Mouse (Mus musculus): ENCODE results near the gene Zbtb7b. TPM values are rescaled to one million over a fixed set of nuclear protein-coding genes. Genes with fewer than 3 reads are reported as not detected.
A peak's percentile ranks its signal among the peaks of the same experiment; 100 is the strongest.

The Zbtb7b gene
- polyA plus RNA-seq, 1 experiment from 2014 or later: 0.77 TPM

DNA sequence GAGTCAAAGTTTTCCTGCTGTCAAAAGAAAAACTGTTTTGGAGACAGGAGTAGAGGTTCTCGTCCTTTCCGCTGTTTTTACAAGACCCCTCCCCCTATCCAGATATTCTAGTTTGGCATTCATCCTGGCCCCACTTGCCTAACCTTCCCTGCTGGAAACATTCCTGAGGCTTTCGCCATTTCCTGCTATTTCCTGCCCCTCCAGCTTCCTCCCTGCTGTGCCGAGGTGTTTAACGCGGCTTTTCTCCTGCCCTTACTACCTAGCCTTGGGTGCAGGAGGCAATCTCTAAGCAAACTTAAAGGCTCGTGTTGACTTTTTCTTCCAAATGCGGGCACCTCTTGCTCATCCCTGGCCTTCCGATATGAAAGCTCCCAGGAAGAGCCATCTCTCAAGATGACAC, 25.0 kb upstream of the Zbtb7b start:
- no peak for ATAC-seq
- H3K27ac ChIP-seq (ENCODE audit: low read length): peak overlapping the region; percentile 74
- H3K36me3 ChIP-seq (ENCODE audit: control insufficient read depth, insufficient read depth): peaks cover 9% of the 10 kb centered on the region; the same call in 1 of the 2 replicates
- WGBS: 2% methylated on average over 9 of the region's 9 CpGs
- peak overlapping the region; percentile 91 for H3K4me2 ChIP-seq (ENCODE audit: low read length)
- H3K27me3 ChIP-seq (replicated peaks; ENCODE audit: control insufficient read depth, insufficient read depth, low read length): no peaks in the 10 kb centered on the region
- no peaks in the 10 kb centered on the region for H3K9me3 ChIP-seq (ENCODE audit: control insufficient read depth, low read length)
- H3K4me1 ChIP-seq (replicated peaks; ENCODE audit: control insufficient read depth, insufficient read depth, low read length): peaks cover 34% of the 10 kb centered on the region
- H3K9ac ChIP-seq (replicated peaks; ENCODE audit: low read depth, low read length): peak overlapping the region; percentile 57
- peak overlapping the region; percentile 75 for H3K4me3 ChIP-seq (replicated peaks; ENCODE audit: low read length)

- H3K27ac ChIP-seq (ENCODE audit: low read length): peak overlapping the region; percentile 74
- 0% methylated on average over 16 of the region's 16 CpGs for WGBS
- peak; percentile 2 for ATAC-seq
- peak overlapping the region; percentile 91 for H3K4me2 ChIP-seq (ENCODE audit: low read length)
- H3K36me3 ChIP-seq (ENCODE audit: control insufficient read depth, insufficient read depth): peaks cover 9% of the 10 kb centered on the region; the same call in 1 of the 2 replicates
- H3K9me3 ChIP-seq (ENCODE audit: control insufficient read depth, low read length): no peaks in the 10 kb centered on the region
- H3K9ac ChIP-seq (replicated peaks; ENCODE audit: low read depth, low read length): peak overlapping the region; percentile 57
- no peaks in the 10 kb centered on the region for H3K27me3 ChIP-seq (replicated peaks; ENCODE audit: control insufficient read depth, insufficient read depth, low read length)
- peak overlapping the region; percentile 75 for H3K4me3 ChIP-seq (replicated peaks; ENCODE audit: low read length)
- peaks cover 34% of the 10 kb centered on the region for H3K4me1 ChIP-seq (replicated peaks; ENCODE audit: control insufficient read depth, insufficient read depth, low read length)
Measured at GRCm38 (mm10) chr3:89418861-89419250, 24.3 kb upstream of the Zbtb7b start.

GRCm38 (mm10) chr3:89418170-89418860, 23.7 kb upstream of the Zbtb7b start, which contains the start of the genes Cks1b and Shc1:
Gene Cks1b (minus strand): TSS chr3:89418383.
Gene Shc1 (plus strand): TSS chr3:89418443.
- peak within 1 kb of the TSS; percentile 74 for H3K27ac ChIP-seq (ENCODE audit: low read length)
- no peaks in the 10 kb centered on the region for H3K27me3 ChIP-seq (replicated peaks; ENCODE audit: control insufficient read depth, insufficient read depth, low read length)
- under 1% methylated on average over 30 of the region's 39 CpGs for WGBS
- peak; percentile 94 for ATAC-seq
- peak within 1 kb of the TSS; percentile 91 for H3K4me2 ChIP-seq (ENCODE audit: low read length)
- H3K36me3 ChIP-seq (ENCODE audit: control insufficient read depth, insufficient read depth): peaks cover 9% of the 10 kb centered on the region; the same call in 1 of the 2 replicates
- peak within 1 kb of the TSS; percentile 75 for H3K4me3 ChIP-seq (replicated peaks; ENCODE audit: low read length)
- no peaks in the 10 kb centered on the region for H3K9me3 ChIP-seq (ENCODE audit: control insufficient read depth, low read length)
- peaks cover 34% of the 10 kb centered on the region for H3K4me1 ChIP-seq (replicated peaks; ENCODE audit: control insufficient read depth, insufficient read depth, low read length)
- H3K9ac ChIP-seq (replicated peaks; ENCODE audit: low read depth, low read length): peak within 1 kb of the TSS; percentile 57

DNA sequence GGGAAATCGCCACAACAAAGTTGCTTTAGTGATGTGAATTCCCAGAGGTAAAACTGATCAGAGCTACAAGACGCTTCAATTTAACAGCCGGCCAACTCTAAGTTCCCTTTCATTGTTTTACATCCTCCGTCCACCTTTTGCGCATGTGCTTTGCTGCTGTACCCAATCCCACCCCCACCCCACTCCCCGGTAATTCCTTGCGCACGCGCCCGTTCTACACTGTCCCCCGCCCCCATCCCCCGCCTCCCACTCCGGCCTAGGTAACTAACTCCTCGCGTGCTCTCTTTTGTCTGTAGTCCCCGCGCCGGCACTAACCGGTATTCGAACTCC, 23.2 kb upstream of the Zbtb7b start:
- H3K27me3 ChIP-seq (replicated peaks; ENCODE audit: control insufficient read depth, insufficient read depth, low read length): no peaks in the 10 kb centered on the region
- peak overlapping the region; percentile 33 for H3K9ac ChIP-seq (replicated peaks; ENCODE audit: low read depth, low read length)
- under 1% methylated on average over 20 of the region's 20 CpGs for WGBS
- ATAC-seq: peak; percentile 62
- no peaks in the 10 kb centered on the region for H3K9me3 ChIP-seq (ENCODE audit: control insufficient read depth, low read length)
- peak overlapping the region; percentile 91 for H3K4me2 ChIP-seq (ENCODE audit: low read length)
- H3K27ac ChIP-seq (ENCODE audit: low read length): peak overlapping the region; percentile 56
- H3K4me1 ChIP-seq (replicated peaks; ENCODE audit: control insufficient read depth, insufficient read depth, low read length): peaks cover 34% of the 10 kb centered on the region
- H3K36me3 ChIP-seq (ENCODE audit: control insufficient read depth, insufficient read depth): peaks cover 9% of the 10 kb centered on the region; the same call in 1 of the 2 replicates
- peak overlapping the region; percentile 75 for H3K4me3 ChIP-seq (replicated peaks; ENCODE audit: low read length)

DNA sequence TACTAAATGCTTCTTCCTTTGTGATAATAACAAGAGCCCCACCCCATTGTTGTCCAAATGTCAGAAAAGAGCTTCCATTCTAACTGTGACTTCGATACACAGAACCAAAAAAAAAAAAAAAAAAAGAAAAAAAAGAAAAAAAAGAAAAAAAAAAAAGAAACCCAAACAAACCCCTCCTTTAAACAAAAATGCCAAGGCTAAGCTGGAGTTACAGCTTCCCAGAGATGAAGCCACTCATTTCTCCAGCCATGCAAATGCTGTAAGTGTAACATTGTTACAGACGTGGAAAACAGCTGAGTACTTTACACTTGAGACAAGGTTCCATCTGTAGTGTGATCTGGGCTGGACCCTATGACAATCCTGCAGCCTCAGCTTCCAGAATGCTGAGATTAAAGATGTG, 22.6 kb upstream of the Zbtb7b start:
- Histone ChIP-seq H3K27me3 (replicated peaks; ENCODE audit: control insufficient read depth, insufficient read depth, low read length) (no peaks in the 10 kb centered on the region), H3K4me1 (replicated peaks; ENCODE audit: control insufficient read depth, insufficient read depth, low read length) (peaks cover 32% of the 10 kb centered on the region), H3K27ac (ENCODE audit: low read length) (peak overlapping the region; percentile 54; the same call in 1 of the 2 replicates), H3K4me2 (ENCODE audit: low read length) (peak overlapping the region; percentile 91), H3K36me3 (ENCODE audit: control insufficient read depth, insufficient read depth) (peaks cover 9% of the 10 kb centered on the region; the same call in 1 of the 2 replicates), H3K9ac (replicated peaks; ENCODE audit: low read depth, low read length) (peak overlapping the region; percentile 33), H3K9me3 (ENCODE audit: control insufficient read depth, low read length) (no peaks in the 10 kb centered on the region), H3K4me3 (replicated peaks; ENCODE audit: low read length) (peak overlapping the region; percentile 75)
- ATAC-seq: no peak
- WGBS: 15% methylated on average over 2 of the region's 2 CpGs

- 97% methylated on average over 8 of the region's 8 CpGs for WGBS
- Histone ChIP-seq H3K9me3 (ENCODE audit: control insufficient read depth, low read length) (no peaks in the 10 kb centered on the region), H3K4me2 (ENCODE audit: low read length) (no peak overlapping the region), H3K27ac (ENCODE audit: low read length) (no peak overlapping the region), H3K27me3 (replicated peaks; ENCODE audit: control insufficient read depth, insufficient read depth, low read length) (no peaks in the 10 kb centered on the region), H3K4me3 (replicated peaks; ENCODE audit: low read length) (no peak overlapping the region), H3K4me1 (replicated peaks; ENCODE audit: control insufficient read depth, insufficient read depth, low read length) (peaks cover 27% of the 10 kb centered on the region), H3K9ac (replicated peaks; ENCODE audit: low read depth, low read length) (no peak overlapping the region), H3K36me3 (ENCODE audit: control insufficient read depth, insufficient read depth) (peaks cover 9% of the 10 kb centered on the region; the same call in 1 of the 2 replicates)
- no peak for ATAC-seq
Measured at GRCm38 (mm10) chr3:89416158-89416557, 21.6 kb upstream of the Zbtb7b start.

DNA sequence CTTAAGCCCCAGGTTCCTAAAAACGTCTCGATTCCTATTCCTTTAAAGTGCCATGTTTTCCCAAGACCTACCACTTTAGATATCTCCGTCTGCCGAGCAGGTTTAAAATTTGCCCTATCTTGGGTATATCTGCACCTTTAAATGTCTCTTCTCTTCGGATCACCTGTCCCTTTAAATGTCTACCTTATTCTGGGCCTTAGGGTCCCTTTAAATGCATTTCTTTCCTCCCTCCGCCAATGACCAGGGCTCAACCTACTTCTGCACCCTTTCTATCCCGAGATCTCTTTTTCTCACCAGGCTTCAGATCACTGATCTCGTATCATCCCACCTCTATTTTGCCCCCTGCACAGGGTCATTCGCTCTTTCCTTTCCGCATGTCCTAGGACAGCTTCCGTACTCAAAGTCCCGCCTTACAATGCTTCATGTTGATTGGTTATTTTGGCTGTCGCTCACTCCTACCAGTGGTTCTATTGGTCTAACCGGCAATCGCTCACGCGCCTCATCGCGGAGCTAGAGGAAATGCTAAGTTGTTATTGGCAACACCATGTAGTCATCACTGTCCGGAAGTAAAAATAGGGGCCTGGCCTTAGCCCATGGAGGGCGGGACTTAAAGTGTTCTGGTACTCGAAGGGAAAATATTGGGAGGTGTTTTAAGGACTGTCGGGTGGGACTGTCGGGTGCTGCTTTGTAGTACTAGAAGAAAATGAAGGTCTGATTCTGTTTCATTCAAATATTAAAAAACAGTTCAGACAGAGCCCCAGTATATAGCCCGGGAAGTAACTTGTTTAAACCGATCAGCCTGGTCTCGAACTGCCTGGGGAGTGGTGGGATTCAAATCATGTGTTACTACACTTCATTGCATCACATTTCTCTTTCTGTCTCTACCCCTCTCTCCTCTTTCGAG, 17.2 kb upstream of the Zbtb7b start, which contains the start of gene Flad1:
Flad1 (minus strand) TSS at position 381 of the 904 bp plus-strand sequence.
- Histone ChIP-seq H3K4me2 (ENCODE audit: low read length) (peak within 1 kb of the TSS; percentile 53), H3K27ac (ENCODE audit: low read length) (peak within 1 kb of the TSS; percentile 42; the same call in 1 of the 2 replicates), H3K27me3 (replicated peaks; ENCODE audit: control insufficient read depth, insufficient read depth, low read length) (no peaks in the 10 kb centered on the region), H3K4me3 (replicated peaks; ENCODE audit: low read length) (peak within 1 kb of the TSS; percentile 59), H3K4me1 (replicated peaks; ENCODE audit: control insufficient read depth, insufficient read depth, low read length) (peaks cover 14% of the 10 kb centered on the region), H3K9ac (replicated peaks; ENCODE audit: low read depth, low read length) (peak within 1 kb of the TSS; percentile 62), H3K36me3 (ENCODE audit: control insufficient read depth, insufficient read depth) (peaks cover 12% of the 10 kb centered on the region; the same call in 1 of the 2 replicates), H3K9me3 (ENCODE audit: control insufficient read depth, low read length) (no peaks in the 10 kb centered on the region)
- ATAC-seq: peak; percentile 100
- 7% methylated on average over 28 of the region's 28 CpGs for WGBS

DNA sequence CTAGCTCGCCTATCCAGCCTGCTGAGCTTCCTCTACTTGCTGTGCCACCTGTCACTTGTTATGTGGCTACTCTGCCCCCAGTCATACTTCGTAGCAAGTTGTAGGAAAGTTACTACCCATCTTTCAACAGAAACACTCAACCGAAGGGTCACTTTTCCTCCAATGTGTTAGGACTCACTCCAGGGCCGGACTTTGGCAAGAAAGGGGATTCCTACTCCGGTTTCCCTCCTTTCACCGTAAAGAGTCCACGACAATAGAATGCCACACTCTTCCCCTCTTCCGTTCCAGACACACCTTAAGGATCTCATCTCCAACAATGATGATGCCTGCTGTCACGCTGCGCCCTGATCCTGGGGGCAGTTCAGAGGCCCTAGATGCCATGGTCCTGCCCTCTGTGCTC, 16.3 kb upstream of the Zbtb7b start:
- H3K4me2 ChIP-seq (ENCODE audit: low read length): peak overlapping the region; percentile 53
- H3K27me3 ChIP-seq (replicated peaks; ENCODE audit: control insufficient read depth, insufficient read depth, low read length): no peaks in the 10 kb centered on the region
- 82% methylated on average over 10 of the region's 10 CpGs for WGBS
- H3K9me3 ChIP-seq (ENCODE audit: control insufficient read depth, low read length): no peaks in the 10 kb centered on the region
- no peak overlapping the region for H3K27ac ChIP-seq (ENCODE audit: low read length)
- H3K4me1 ChIP-seq (replicated peaks; ENCODE audit: control insufficient read depth, insufficient read depth, low read length): peaks cover 10% of the 10 kb centered on the region
- no peak for ATAC-seq
- peaks cover 11% of the 10 kb centered on the region; the same call in 1 of the 2 replicates for H3K36me3 ChIP-seq (ENCODE audit: control insufficient read depth, insufficient read depth)
- H3K9ac ChIP-seq (replicated peaks; ENCODE audit: low read depth, low read length): peak overlapping the region; percentile 62
- peak overlapping the region; percentile 59 for H3K4me3 ChIP-seq (replicated peaks; ENCODE audit: low read length)

GRCm38 (mm10) chr3:89409701-89410100, 15.1 kb upstream of the Zbtb7b start:
- no peak overlapping the region for H3K4me2 ChIP-seq (ENCODE audit: low read length)
- no peaks in the 10 kb centered on the region for H3K27me3 ChIP-seq (replicated peaks; ENCODE audit: control insufficient read depth, insufficient read depth, low read length)
- H3K4me3 ChIP-seq (replicated peaks; ENCODE audit: low read length): no peak overlapping the region
- no peak for ATAC-seq
- no peak overlapping the region for H3K9ac ChIP-seq (replicated peaks; ENCODE audit: low read depth, low read length)
- H3K36me3 ChIP-seq (ENCODE audit: control insufficient read depth, insufficient read depth): peaks cover 3% of the 10 kb centered on the region; the same call in 1 of the 2 replicates
- H3K27ac ChIP-seq (ENCODE audit: low read length): no peak overlapping the region
- H3K4me1 ChIP-seq (replicated peaks; ENCODE audit: control insufficient read depth, insufficient read depth, low read length): peaks cover 10% of the 10 kb centered on the region
- 91% methylated on average over 3 of the region's 3 CpGs for WGBS
- H3K9me3 ChIP-seq (ENCODE audit: control insufficient read depth, low read length): no peaks in the 10 kb centered on the region

All from forebrain, embryonic 16.5 days (tissue).